Mouse (Mus musculus) olfactory bulb, adult 2 months (tissue): ENCODE data around the gene Gtpbp6.

Experiments used
- CTCF ChIP-seq: fragments of 200-500 bp; IDR thresholded peaks from 2 replicates; pipeline ENCODE4 v1.5.1; 2012; ENCODE audit warnings: low read depth, mild to moderate bottlenecking, low read length, moderate library complexity; ENCODE audit not compliant: insufficient read depth
- POLR2A ChIP-seq: fragments of 200-500 bp; IDR thresholded peaks from 2 replicates; pipeline ENCODE4 v1.6.1; 2012; ENCODE audit warnings: mild to moderate bottlenecking, low read depth, low read length, moderate library complexity; ENCODE audit not compliant: insufficient read depth

- TF ChIP-seq POLR2A (no peak), CTCF (no peak)
Measured at GRCm38 (mm10) chr5:110103901-110104615, 3.9 kb downstream of the Gtpbp6 start.
